8 mouse cellular contexts compared by ENCODE assay signal in genomic region chr7:59711741-59712140, GRCm38 (mm10).
DNase-seq lines count a peak whose midpoint lies in the region.

No protein-coding gene starts in this region.

- peak; percentile 2 for DNase-seq in adrenal gland, adult 2 months
- DNase-seq in cerebellum, postnatal 14 days: peak; percentile 11 to 27
- peak; percentile 5 to 18 for DNase-seq in gastrocnemius, postnatal 4 days (ENCODE audit: low spot score in 2 of 2)
- DNase-seq in kidney, adult 8-10 months: peak; percentile 2 to 3
- DNase-seq in left cerebral cortex, adult 11 months (ENCODE audit: low spot score): peak; percentile 29
- peak; percentile 10 to 26 for DNase-seq in lung, postnatal 4 days
- peak; percentile 3 to 9 for DNase-seq in spleen, adult 18-20 months
- DNase-seq in urinary bladder, adult 18-20 months (ENCODE audit: low spot score in 2 of 2): peak; percentile 4 to 10

Comparison
In these comparisons a context has a peak if more than half of its experiments do, and no peak if none do; other contexts are left out.
1. Peak in every context shown above with its lines: DNase-seq.